Mouse (Mus musculus) stomach, postnatal 0 days (tissue): ENCODE measurements around the gene Tm4sf1.

Source experiments
- CTCF ChIP-seq: IDR thresholded peaks from 2 replicates; pipeline ENCODE4 v1.5.1; 2016; ENCODE audit warnings: antibody characterized with exemption, low read depth, mild to moderate bottlenecking, moderate library complexity
- EP300 ChIP-seq: optimal IDR thresholded peaks from 2 replicates; pipeline ENCODE3; 2016; ENCODE audit warnings: antibody characterized with exemption

- peak; percentile 41; the same call in 1 of the 2 replicates for TF ChIP-seq CTCF
- no peak for TF ChIP-seq EP300
These were observed 26.2 kb upstream of the Tm4sf1 start for GRCm38 (mm10) chr3:57327941-57328340.
